Mouse (Mus musculus) MEL (cell line): ENCODE measurements at regions not wholly inside any gene's neighbourhood (a gene's known extent, or its start where the extent isn't known, plus 50 kb on each side); places are given as distances from the start of the nearest gene placed in this dataset.

ENCODE experiments used
- CTCF ChIP-seq, 3 experiments: IDR thresholded peaks in 2 of 3; conservative IDR thresholded peaks in 1 of 3; 2 replicates each; pipeline ENCODE4 v1.5.1; 2011 to 2012; ENCODE audit warnings: low read length in 3 of 3, low read depth in 2 of 3, mild to moderate bottlenecking in 2 of 3, improper control_type of control experiment in 1 of 3, inconsistent platforms in 1 of 3, mixed read lengths in 1 of 3, moderate library complexity in 1 of 3; ENCODE audit not compliant: control insufficient read depth in 1 of 3, insufficient read depth in 1 of 3, poor library complexity in 1 of 3, severe bottlenecking in 1 of 3
- ELF1 ChIP-seq: IDR thresholded peaks from 2 replicates; pipeline ENCODE4 v1.6.1; 2014; ENCODE audit warnings: low read depth, mild to moderate bottlenecking, inconsistent platforms, low read length, improper control_type of control experiment, moderate library complexity
- MAX ChIP-seq: IDR thresholded peaks from 2 replicates; pipeline ENCODE4 v1.6.1; 2011; ENCODE audit warnings: low read length, improper control_type of control experiment
- POLR2A ChIP-seq, 2 experiments: IDR thresholded peaks; 2 replicates each; pipeline ENCODE4 v1.6.1; 2011 to 2012; ENCODE audit warnings: low read length in 2 of 2, mild to moderate bottlenecking in 2 of 2, control low read depth in 1 of 2, improper control_type of control experiment in 1 of 2, low read depth in 1 of 2, moderate library complexity in 1 of 2; ENCODE audit not compliant: control insufficient read depth in 1 of 2, insufficient read depth in 1 of 2, poor library complexity in 1 of 2
- RAD21 ChIP-seq: IDR thresholded peaks from 2 replicates; pipeline ENCODE4 v1.6.1; 2011; ENCODE audit warnings: mild to moderate bottlenecking, low read depth, low read length, improper control_type of control experiment
- USF1 ChIP-seq: IDR thresholded peaks from 2 replicates; pipeline ENCODE4 v1.6.1; 2014; ENCODE audit warnings: low read depth, mild to moderate bottlenecking, inconsistent platforms, low read length, improper control_type of control experiment, moderate library complexity
- ZC3H11A ChIP-seq: IDR thresholded peaks from 2 replicates; pipeline ENCODE4 v1.6.1; 2012; ENCODE audit warnings: low read depth, mild to moderate bottlenecking, inconsistent platforms, low read length, improper control_type of control experiment
- ZNF384 ChIP-seq: IDR thresholded peaks from 2 replicates; pipeline ENCODE4 v1.6.1; 2012; ENCODE audit warnings: low read depth, mild to moderate bottlenecking, inconsistent platforms, low read length, improper control_type of control experiment

DNA sequence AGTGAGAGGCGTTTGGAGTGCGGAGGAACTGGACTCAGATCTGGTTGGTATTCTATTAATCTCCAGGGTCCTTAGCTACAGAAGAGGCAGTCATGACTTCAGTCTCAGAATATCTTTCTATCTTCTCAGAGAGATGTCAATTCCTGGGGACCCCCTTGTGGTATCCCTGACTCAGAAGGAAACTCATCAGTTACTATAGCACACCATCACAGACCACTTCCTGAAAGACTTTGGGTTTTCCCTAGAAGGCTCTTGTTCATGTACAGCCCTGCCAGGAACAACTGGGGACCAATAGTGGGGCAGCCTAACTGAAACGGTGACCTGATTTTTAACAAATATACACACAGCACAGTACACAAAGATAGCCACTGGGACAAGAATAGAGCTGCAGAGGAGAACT lies 279.6 kb downstream of the Ets1 start:
- TF ChIP-seq CTCF (IDR thresholded peaks at IDR 0.05 in 2 of 3, conservative IDR thresholded peaks at IDR 0.05 in 1 of 3; ENCODE audit: control insufficient read depth in 1 of 3, insufficient read depth in 1 of 3, low read depth in 2 of 3, low read length in 3 of 3, poor library complexity in 1 of 3, severe bottlenecking in 1 of 3) (no peak), ELF1 (no peak), ZC3H11A (no peak), ZNF384 (no peak), MAX (no peak), RAD21 (no peak), USF1 (no peak), POLR2A (IDR thresholded peaks at IDR 0.05; ENCODE audit: control insufficient read depth in 1 of 2, insufficient read depth in 1 of 2, low read depth in 1 of 2, low read length in 2 of 2, poor library complexity in 1 of 2) (no peak)
